Mouse (Mus musculus) E14TG2a.4 (cell line): Measurements from ENCODE around the gene Osbpl8.

Experiments
- CTCF ChIP-seq: conservative IDR thresholded peaks from 2 replicates; pipeline ENCODE4 v1.5.1; 2014; ENCODE audit warnings: low read length
- NANOG ChIP-seq: IDR thresholded peaks from 2 replicates; pipeline ENCODE4 v1.6.1; 2014; ENCODE audit warnings: borderline replicate concordance, low read length, mixed read lengths
- POU5F1 ChIP-seq: IDR thresholded peaks from 2 replicates; pipeline ENCODE4 v1.6.1; 2014; ENCODE audit warnings: low read length, borderline replicate concordance

DNA sequence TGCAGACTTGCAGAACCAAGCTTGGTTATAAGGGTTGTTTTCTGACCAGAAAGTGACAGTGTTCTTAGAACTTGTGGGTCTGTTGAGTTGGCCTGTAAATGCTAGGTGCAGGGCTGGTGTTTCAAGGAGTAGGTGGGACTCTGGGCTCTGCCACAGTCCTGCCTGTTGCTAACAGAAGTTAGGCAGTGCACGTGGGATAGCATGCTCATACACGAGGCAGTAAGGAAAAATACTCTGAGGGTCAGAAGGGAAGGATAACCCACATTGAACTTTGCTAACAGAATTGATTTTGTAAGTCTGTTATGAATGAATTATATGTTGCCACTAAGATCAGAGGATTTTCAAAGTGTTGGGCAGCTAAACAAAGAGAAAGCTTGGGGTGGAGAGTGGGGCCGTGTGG, 51.6 kb downstream of the Osbpl8 start:
- TF ChIP-seq CTCF (no peak), NANOG (no peak), POU5F1 (no peak)
